Mouse (Mus musculus): ENCODE data around the gene Zfp810.

The Zfp810 gene

DNA sequence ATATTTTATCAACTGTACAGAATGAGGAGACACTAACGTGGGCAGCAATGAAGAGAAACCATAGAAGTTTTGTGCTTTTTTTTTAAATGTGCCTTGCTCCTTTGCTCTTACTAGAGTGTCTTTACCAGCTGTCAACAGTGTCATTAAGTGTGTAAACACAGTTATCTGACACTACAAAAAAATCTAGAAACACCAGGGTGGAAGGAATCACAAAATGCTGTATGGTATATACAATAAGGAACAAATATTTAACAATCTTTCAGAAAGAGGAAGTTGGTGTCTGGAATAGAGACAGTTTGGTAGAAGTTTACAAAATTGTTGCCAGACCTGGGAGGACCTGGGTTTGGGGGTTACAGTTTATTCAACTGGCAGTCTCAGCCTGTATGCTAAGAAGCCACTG is 45.9 kb downstream of the Zfp810 start:
- in situ Hi-C loops (cut with MboI; ENCODE audit: unreplicated experiment in 2 of 2): no loop called here

DNA sequence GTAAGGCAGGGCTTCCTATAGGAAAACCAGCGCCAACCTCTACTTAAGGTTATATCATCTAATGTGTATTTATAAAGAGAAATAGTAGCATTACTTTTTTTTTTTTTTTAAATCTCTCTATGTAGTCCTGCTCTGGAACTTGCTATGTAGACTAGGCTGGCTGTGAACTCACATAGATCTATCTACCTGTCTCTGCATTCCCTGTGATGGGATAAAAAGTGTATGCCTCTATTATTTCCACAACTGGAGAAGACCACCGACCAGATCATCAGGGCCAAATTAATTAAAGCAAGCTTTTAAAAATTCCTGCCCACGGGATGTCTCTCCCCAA is 47.4 kb downstream of the Zfp810 start:
- in situ Hi-C loops (cut with MboI; ENCODE audit: unreplicated experiment in 2 of 2): no loop called here

DNA sequence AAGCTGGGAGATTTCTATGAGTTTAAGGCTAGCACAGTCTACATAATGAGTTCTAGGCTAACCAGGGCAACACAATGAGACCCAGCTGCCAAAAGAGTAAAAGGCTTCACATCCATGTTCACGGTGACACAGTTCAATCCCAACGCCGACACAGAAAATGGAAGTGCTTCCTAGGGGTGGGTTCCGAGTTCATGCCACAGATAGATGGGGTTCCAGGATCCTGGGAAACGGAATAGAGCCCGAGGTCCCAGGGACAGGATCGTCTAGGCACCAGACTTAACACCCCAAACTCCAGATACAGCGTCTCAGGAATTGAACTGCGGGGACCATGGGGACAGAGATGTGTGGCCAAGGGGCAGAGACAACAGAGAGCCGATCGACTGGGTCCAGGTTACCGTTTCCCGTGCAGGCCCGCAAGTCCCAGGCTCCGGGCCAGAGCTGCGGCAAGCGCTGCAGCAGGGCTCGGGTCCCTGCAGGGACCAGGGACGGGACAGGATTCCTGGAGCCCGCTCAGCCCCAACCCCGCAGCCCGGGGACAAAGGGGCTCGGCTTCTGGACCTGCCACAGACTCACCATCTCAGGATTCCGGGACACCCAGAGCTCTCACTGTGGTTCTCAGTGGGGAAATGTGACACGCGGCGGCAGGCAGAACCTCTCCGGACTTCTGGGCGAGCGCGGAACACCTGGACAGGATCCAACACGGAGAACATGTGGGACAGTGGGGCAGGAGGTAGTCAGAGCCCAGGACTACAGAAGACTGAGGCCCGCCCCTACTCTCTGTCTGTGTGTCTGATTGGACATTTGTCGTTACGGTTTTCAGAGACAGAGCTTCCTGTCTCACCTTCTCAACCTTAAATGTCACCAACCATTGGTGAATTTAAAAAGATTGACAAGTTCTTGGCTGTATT is 48.0 kb downstream of the Zfp810 start, which contains the start of gene Zfp599:
Gene Zfp599, minus strand, starts transcription at position 712 of the 908 bp plus-strand sequence.
- in situ Hi-C loops (cut with MboI; ENCODE audit: unreplicated experiment in 2 of 2): no loop called here

DNA sequence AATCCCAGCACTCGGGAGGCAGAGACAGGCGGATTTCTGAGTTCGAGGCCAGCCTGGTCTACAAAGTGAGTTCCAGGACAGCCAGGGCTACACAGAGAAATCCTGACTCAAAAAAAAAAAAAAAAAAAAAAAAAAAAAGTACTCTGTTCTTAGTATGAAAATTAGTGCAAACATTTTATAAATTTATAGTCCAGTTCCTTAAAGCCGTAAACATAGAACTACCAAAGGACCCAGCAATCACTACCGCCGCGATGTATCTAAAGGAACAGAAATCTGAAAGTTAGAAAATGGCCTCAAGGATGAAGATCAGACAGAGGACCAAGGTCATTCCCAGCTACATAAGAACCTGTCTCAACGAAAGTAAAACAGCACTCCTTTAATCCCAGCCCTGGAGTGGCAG is 48.7 kb downstream of the Zfp810 start:
- in situ Hi-C loops (cut with MboI; ENCODE audit: unreplicated experiment in 2 of 2): no loop called here

DNA sequence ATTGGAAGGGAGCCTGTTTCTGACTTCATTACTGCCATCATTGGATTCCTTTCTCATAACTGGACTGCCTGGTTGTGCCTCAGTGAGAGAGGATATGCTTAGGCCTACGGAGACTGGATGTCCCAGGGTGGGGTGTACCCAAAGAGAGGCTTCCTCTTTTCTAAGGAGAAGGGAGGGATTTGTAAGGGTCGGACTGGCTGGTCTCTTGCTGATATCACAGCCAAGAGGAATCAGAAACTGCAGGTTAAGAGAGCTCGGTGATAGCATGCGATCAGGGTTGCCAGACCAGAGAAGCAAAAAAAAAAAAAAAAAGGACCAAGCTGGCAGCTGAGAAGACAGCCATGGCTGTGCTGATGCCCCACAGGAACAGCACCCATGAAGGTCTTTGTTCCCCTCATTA is 50.9 kb downstream of the Zfp810 start:
- in situ Hi-C loops (cut with MboI; ENCODE audit: unreplicated experiment in 2 of 2): no loop called here

DNA sequence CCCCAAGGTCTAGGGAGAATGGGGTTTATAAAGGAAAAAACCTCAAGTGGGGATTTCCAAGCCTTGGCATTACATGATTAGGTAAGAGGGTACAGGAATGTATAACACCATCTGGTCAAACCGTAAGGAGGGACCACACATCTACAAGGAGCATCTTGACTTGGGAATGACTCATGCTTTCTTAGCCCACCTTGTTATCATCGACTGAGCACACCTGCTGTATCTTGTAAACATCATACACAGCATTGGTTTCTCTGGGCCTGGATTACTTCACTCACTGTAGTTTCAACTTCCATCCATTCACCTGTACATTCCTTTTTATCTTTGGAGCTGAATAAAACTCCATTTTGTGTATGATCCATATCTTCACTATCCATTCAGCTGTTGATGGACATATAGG is 63.2 kb downstream of the Zfp810 start:
- in situ Hi-C loops (cut with MboI; ENCODE audit: unreplicated experiment in 2 of 2): no loop called here

DNA sequence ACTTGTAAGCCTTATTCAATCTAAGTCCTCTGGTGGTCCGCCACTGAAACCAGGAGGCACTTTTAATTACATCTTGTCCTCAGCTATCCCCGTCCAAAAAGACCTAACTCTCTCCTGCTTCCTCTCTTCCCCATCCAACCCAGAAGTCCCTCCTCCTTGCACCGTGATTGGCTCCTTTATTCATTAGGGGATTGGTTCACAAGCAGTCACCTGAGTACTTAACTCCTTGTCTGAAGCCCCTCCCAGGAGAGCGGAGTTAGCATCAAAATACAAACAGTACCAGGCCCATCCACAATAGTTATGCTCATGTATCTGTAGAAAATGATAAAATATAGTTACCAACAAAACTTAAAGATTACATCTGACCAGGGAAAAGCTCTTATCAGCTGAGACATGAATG is 67.4 kb downstream of the Zfp810 start:
- in situ Hi-C loops (cut with MboI; ENCODE audit: unreplicated experiment in 2 of 2): no loop called here

DNA sequence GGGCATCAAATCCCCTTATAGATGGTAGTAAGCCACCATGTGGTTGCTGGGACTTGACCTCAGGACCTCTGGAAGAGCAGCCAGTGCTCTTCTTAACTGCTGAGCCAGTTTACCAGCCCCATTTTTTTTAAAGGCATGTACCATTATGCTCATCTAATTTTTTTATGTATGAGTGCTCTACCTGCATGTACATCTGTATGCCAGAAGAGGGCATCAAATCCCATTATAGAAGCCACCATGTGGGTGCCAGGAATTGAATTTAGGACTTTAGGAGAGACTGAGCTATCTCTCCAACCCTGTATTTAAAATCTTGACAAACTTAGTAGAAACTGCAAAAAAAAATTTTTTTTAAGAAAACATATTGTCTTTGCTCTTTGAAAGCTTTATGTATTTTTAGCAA is 76.9 kb downstream of the Zfp810 start:
- in situ Hi-C loops (cut with MboI; ENCODE audit: unreplicated experiment in 2 of 2): loop anchor here in 1 of 2 experiments (5.0 kb wide), 1 partner anchor 177 kb away; no protein-coding TSS in a partner anchor

DNA sequence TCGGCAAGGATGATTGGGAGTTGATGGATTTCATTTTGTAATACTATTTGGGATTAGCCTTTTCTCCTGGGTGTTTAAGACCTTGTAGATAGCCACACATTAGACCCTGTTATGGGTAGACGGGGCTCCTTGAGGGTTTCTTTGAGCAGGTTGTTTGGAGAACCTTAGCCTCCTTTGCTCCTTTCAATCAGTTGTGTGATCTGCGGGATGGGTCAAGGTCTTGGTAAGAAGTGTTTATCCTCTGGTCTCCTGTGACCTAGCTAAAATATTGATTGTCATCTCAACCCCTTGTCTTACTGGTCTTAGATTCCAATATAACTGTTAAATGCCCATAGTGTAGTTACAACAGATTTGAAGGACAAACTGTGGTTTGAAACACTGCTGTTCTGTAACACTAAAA is 77.4 kb downstream of the Zfp810 start:
- in situ Hi-C loops (cut with MboI; ENCODE audit: unreplicated experiment in 2 of 2): loop anchor here in 1 of 2 experiments (5.0 kb wide), 1 partner anchor 177 kb away; no protein-coding TSS in a partner anchor

DNA sequence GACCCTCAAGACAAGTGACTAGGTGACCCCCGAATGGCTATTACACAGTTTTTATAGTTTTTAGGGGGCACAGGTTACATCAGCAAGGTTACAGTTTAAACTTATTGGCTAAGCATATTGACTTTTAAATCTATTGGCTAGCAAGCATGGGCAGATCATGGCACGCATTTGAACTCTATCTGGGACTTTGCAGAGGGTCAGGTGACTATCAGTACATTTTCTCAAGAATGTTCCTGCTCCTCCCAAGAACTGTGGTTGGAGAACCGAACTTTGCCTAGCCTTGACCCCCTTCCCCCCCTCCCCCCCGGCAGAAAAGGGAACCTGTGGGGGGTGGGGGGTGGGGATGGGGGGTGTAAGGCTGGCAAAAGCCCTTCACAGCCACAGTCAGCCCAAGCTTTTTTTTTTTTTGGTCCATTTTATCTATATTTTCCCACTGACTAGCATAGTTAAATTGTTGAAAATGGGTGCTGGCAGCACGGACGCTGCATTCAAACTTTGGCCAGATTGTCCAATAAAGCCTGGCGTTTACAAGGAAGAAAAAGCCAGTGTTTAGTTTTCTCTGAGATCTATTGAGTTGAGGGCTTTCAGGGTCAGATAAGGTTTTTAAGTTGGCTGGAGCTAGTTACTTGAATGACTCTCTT is 77.9 kb downstream of the Zfp810 start:
- in situ Hi-C loops (cut with MboI; ENCODE audit: unreplicated experiment in 2 of 2): loop anchor here (5.0 to 10.0 kb wide), 4 partner anchors 72 to 255 kb away; partner anchors contain the start of gene Pigyl (in 1 of the 2)

DNA sequence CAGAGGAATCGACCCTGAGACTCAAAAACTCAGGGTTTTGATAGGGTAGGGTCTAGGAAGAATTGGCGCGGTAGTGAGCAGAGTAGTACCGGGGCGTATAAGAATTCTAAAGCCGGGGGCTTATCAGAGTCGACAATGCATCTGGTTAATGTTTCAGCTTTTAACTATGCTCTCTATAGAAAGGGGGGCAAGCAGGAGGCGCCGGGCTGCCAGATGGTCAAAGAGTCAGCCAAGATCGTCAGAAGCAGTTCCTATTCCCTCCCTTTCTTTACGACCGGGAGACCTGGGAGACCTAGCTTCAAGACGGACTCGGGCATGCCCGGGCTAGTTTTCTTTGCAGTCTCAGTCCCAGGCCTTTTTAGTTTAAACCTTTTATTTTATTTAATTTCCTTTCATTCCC is 80.6 kb downstream of the Zfp810 start:
- in situ Hi-C loops (cut with MboI; ENCODE audit: unreplicated experiment in 2 of 2): loop anchor here (5.0 to 10.0 kb wide), 4 partner anchors 70 to 252 kb away; partner anchors contain the start of gene Pigyl (in 1 of the 2)

Data from v-Abl transformed pro-B cells (cell line).